Mouse (Mus musculus): ENCODE data around the gene Nrxn2.

DNA sequence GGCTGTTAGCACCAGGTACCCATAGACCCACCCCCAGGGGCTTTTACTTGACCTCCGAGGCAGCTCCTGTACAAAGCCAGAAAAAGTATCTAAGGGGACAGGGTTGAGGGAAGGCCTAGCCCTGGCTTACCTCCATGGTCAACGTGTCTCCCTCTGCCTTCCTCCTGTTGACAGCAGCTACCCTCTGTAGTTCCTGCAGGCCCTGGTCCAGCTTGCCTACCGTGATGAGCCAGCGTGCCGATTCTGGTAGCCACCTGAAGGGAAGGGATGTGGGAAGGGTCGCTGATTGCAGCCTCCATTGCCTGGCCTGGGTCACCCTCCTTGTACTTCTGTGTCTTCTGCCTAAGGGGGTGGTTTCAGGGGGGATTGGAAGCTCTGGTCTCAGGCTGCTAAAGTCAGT, 120.0 kb downstream of the Nrxn2 start:
- TF ChIP-seq CTCF (conservative IDR thresholded peaks at IDR 0.05 in 1 of 2, IDR thresholded peaks at IDR 0.05 in 1 of 2; ENCODE audit: low read depth in 2 of 2, low read length in 2 of 2) (no peak), POLR2A (IDR thresholded peaks at IDR 0.05; ENCODE audit: low read depth, low read length) (no peak), POLR2AphosphoS2 (IDR thresholded peaks at IDR 0.05; ENCODE audit: low read depth, low read length) (no peak), HCFC1 (IDR thresholded peaks at IDR 0.05; ENCODE audit: low read depth, low read length) (no peak), MAZ (IDR thresholded peaks at IDR 0.05; ENCODE audit: low read depth, low read length) (no peak), MEF2A (IDR thresholded peaks at IDR 0.05; ENCODE audit: borderline replicate concordance, low read depth, low read length) (no peak), USF2 (conservative IDR thresholded peaks at IDR 0.05; ENCODE audit: low read depth, low read length) (no peak)

All from CH12.LX (cell line).